Mouse (Mus musculus): Measurements from ENCODE around the gene Fbxo33. TPM values are rescaled to one million over a fixed set of nuclear protein-coding genes. Genes with fewer than 3 reads are reported as not detected.

Gene Fbxo33
- 4.5 TPM for polyA plus RNA-seq (2012; fragmentation: generic; extraction: Trizol)
- long read RNA-seq, experiment 1, partial matches to known transcripts, result 0 of 1 reads
- long read RNA-seq, experiment 1, other reads (novel, unspliced or antisense), result 1 of 1 reads
- long read RNA-seq, experiment 2, partial matches to known transcripts, result 0 of 1 reads
- long read RNA-seq, experiment 2, other reads (novel, unspliced or antisense), result 0 of 1 reads

GRCm38 (mm10) chr12:59219325-59220225 is at the start of gene Fbxo33:
Fbxo33 (minus strand) TSS chr12:59219725.
- Histone ChIP-seq H3K36me3 (ENCODE audit: control insufficient read depth, insufficient read depth) (no peaks in the 10 kb centered on the region), H3ac (ENCODE audit: control insufficient read depth, insufficient read length, low read depth) (peak within 1 kb of the TSS; percentile 95), H3K27me3 (ENCODE audit: control insufficient read depth, insufficient read depth, insufficient read length) (no peaks in the 10 kb centered on the region), H3K4me3 (ENCODE audit: insufficient read depth, poor library complexity, severe bottlenecking) (peak within 1 kb of the TSS; percentile 72), H3K79me2 (ENCODE audit: control insufficient read depth, insufficient read depth) (peaks cover 42% of the 10 kb centered on the region), H3K79me3 (ENCODE audit: low read depth) (peaks cover 17% of the 10 kb centered on the region)
- TF ChIP-seq MYOG (IDR thresholded peaks at IDR 0.05; ENCODE audit: control insufficient read depth, extremely low read depth, insufficient read length), result no peak
- TF ChIP-seq USF1 (IDR thresholded peaks at IDR 0.05; ENCODE audit: low read depth), result peak; percentile 96
- TF ChIP-seq MAX (IDR thresholded peaks at IDR 0.05), result peak; percentile 94
- no peak for TF ChIP-seq MYOD1 (IDR thresholded peaks at IDR 0.05; ENCODE audit: control insufficient read depth, insufficient read length, low read depth)
- TF ChIP-seq CEBPB (IDR thresholded peaks at IDR 0.05; ENCODE audit: low read depth), result no peak
- peak; percentile 52 for TF ChIP-seq CTCF (IDR thresholded peaks at IDR 0.05; ENCODE audit: control insufficient read depth, insufficient read depth, insufficient read length)

GRCm38 (mm10) chr12:59265942-59266231 is 46.4 kb upstream of the Fbxo33 start:
- no peaks in the 10 kb centered on the region for H3K27me3 ChIP-seq (ENCODE audit: control insufficient read depth, insufficient read depth, insufficient read length)
- no peak overlapping the region for H3ac ChIP-seq (ENCODE audit: control insufficient read depth, insufficient read length, low read depth)
- H3K79me2 ChIP-seq (ENCODE audit: control insufficient read depth, insufficient read depth), result no peaks in the 10 kb centered on the region
- H3K4me3 ChIP-seq (ENCODE audit: insufficient read depth, poor library complexity, severe bottlenecking), result no peak overlapping the region
- no peaks in the 10 kb centered on the region for H3K79me3 ChIP-seq (ENCODE audit: low read depth)
- H3K36me3 ChIP-seq (ENCODE audit: control insufficient read depth, insufficient read depth), result no peaks in the 10 kb centered on the region
- TF ChIP-seq FOSL1 (IDR thresholded peaks at IDR 0.05; ENCODE audit: insufficient read depth, low read length, poor library complexity, severe bottlenecking), result no peak
- TF ChIP-seq MAX (IDR thresholded peaks at IDR 0.05), result no peak
- no peak for TF ChIP-seq USF1 (IDR thresholded peaks at IDR 0.05; ENCODE audit: low read depth)
- TF ChIP-seq CEBPB (IDR thresholded peaks at IDR 0.05; ENCODE audit: low read depth), result no peak
- TF ChIP-seq MYOG (IDR thresholded peaks at IDR 0.05; ENCODE audit: control insufficient read depth, extremely low read depth, insufficient read length), result no peak
- no peak for TF ChIP-seq MYOD1 (IDR thresholded peaks at IDR 0.05; ENCODE audit: control insufficient read depth, insufficient read length, low read depth)
- no peak for TF ChIP-seq CTCF (IDR thresholded peaks at IDR 0.05; ENCODE audit: control insufficient read depth, insufficient read depth, insufficient read length)

GRCm38 (mm10) chr12:59265207-59265941 is 45.8 kb upstream of the Fbxo33 start:
- TF ChIP-seq MAX (IDR thresholded peaks at IDR 0.05) (no peak), MYOD1 (IDR thresholded peaks at IDR 0.05; ENCODE audit: control insufficient read depth, insufficient read length, low read depth) (no peak), CTCF (IDR thresholded peaks at IDR 0.05; ENCODE audit: control insufficient read depth, insufficient read depth, insufficient read length) (no peak), FOSL1 (IDR thresholded peaks at IDR 0.05; ENCODE audit: insufficient read depth, low read length, poor library complexity, severe bottlenecking) (no peak), MYOG (IDR thresholded peaks at IDR 0.05; ENCODE audit: control insufficient read depth, extremely low read depth, insufficient read length) (no peak), CEBPB (IDR thresholded peaks at IDR 0.05; ENCODE audit: low read depth) (no peak), USF1 (IDR thresholded peaks at IDR 0.05; ENCODE audit: low read depth) (no peak)

GRCm38 (mm10) chr12:59262841-59263240 is 43.3 kb upstream of the Fbxo33 start:
- no peak overlapping the region for H3ac ChIP-seq (ENCODE audit: control insufficient read depth, insufficient read length, low read depth)
- H3K36me3 ChIP-seq (ENCODE audit: control insufficient read depth, insufficient read depth), result no peaks in the 10 kb centered on the region
- no peaks in the 10 kb centered on the region for H3K79me2 ChIP-seq (ENCODE audit: control insufficient read depth, insufficient read depth)
- H3K27me3 ChIP-seq (ENCODE audit: control insufficient read depth, insufficient read depth, insufficient read length), result no peaks in the 10 kb centered on the region
- H3K4me3 ChIP-seq (ENCODE audit: insufficient read depth, poor library complexity, severe bottlenecking), result no peak overlapping the region
- TF ChIP-seq CEBPB (IDR thresholded peaks at IDR 0.05; ENCODE audit: low read depth) (no peak), FOSL1 (IDR thresholded peaks at IDR 0.05; ENCODE audit: insufficient read depth, low read length, poor library complexity, severe bottlenecking) (no peak), USF1 (IDR thresholded peaks at IDR 0.05; ENCODE audit: low read depth) (no peak), MAX (IDR thresholded peaks at IDR 0.05) (no peak), MYOG (IDR thresholded peaks at IDR 0.05; ENCODE audit: control insufficient read depth, extremely low read depth, insufficient read length) (no peak), CTCF (IDR thresholded peaks at IDR 0.05; ENCODE audit: control insufficient read depth, insufficient read depth, insufficient read length) (no peak)
- H3K79me3 ChIP-seq (ENCODE audit: low read depth), result no peaks in the 10 kb centered on the region

More at GRCm38 (mm10) chr12:59265207-59265941, 45.8 kb upstream of the Fbxo33 start:
- Histone ChIP-seq H3K79me3 (ENCODE audit: low read depth) (no peaks in the 10 kb centered on the region), H3K27me3 (ENCODE audit: control insufficient read depth, insufficient read depth, insufficient read length) (no peaks in the 10 kb centered on the region), H3K79me2 (ENCODE audit: control insufficient read depth, insufficient read depth) (no peaks in the 10 kb centered on the region), H3K36me3 (ENCODE audit: control insufficient read depth, insufficient read depth) (no peaks in the 10 kb centered on the region), H3K4me3 (ENCODE audit: insufficient read depth, poor library complexity, severe bottlenecking) (no peak overlapping the region), H3ac (ENCODE audit: control insufficient read depth, insufficient read length, low read depth) (no peak overlapping the region)

GRCm38 (mm10) chr12:59260798-59261197 is 41.3 kb upstream of the Fbxo33 start:
- H3K79me3 ChIP-seq (ENCODE audit: low read depth), result no peaks in the 10 kb centered on the region
- no peak overlapping the region for H3ac ChIP-seq (ENCODE audit: control insufficient read depth, insufficient read length, low read depth)
- H3K79me2 ChIP-seq (ENCODE audit: control insufficient read depth, insufficient read depth), result no peaks in the 10 kb centered on the region
- H3K27me3 ChIP-seq (ENCODE audit: control insufficient read depth, insufficient read depth, insufficient read length), result no peaks in the 10 kb centered on the region
- TF ChIP-seq CTCF (IDR thresholded peaks at IDR 0.05; ENCODE audit: control insufficient read depth, insufficient read depth, insufficient read length) (no peak), MYOG (IDR thresholded peaks at IDR 0.05; ENCODE audit: control insufficient read depth, extremely low read depth, insufficient read length) (no peak), CEBPB (IDR thresholded peaks at IDR 0.05; ENCODE audit: low read depth) (no peak), MAX (IDR thresholded peaks at IDR 0.05) (no peak), FOSL1 (IDR thresholded peaks at IDR 0.05; ENCODE audit: insufficient read depth, low read length, poor library complexity, severe bottlenecking) (no peak), MYOD1 (IDR thresholded peaks at IDR 0.05; ENCODE audit: control insufficient read depth, insufficient read length, low read depth) (no peak), USF1 (IDR thresholded peaks at IDR 0.05; ENCODE audit: low read depth) (no peak)
- H3K36me3 ChIP-seq (ENCODE audit: control insufficient read depth, insufficient read depth), result no peaks in the 10 kb centered on the region
- H3K4me3 ChIP-seq (ENCODE audit: insufficient read depth, poor library complexity, severe bottlenecking), result no peak overlapping the region

Data from C2C12 (cell line).